Mouse (Mus musculus) kidney, embryonic 15.5 days (tissue): ENCODE data around the gene Cacnb4. TPM values are rescaled to one million over a fixed set of nuclear protein-coding genes. Genes with fewer than 3 reads are reported as not detected.

Experiments used
- ATAC-seq: fragments of 200-750 bp; cut with Nextera tagmentation; replicated peaks from 2 replicates; pipeline ENCODE4 v1.8.0; 2017; ENCODE audit warnings: moderate TSS enrichment; ENCODE audit not compliant: low FRiP score
- H3K27ac ChIP-seq: fragments of 300-500 bp; sonication (generic); 2 replicates; pipeline ENCODE4 v1.5.1; 2015; ENCODE audit warnings: mild to moderate bottlenecking, inconsistent platforms
- H3K27me3 ChIP-seq: fragments of 300-500 bp; sonication (generic); 2 replicates; pipeline ENCODE4 v1.6.1; 2015; ENCODE audit warnings: inconsistent platforms
- H3K36me3 ChIP-seq: fragments of 300-500 bp; sonication (generic); 2 replicates; pipeline ENCODE4 v1.6.1; 2015; ENCODE audit warnings: inconsistent platforms
- H3K4me1 ChIP-seq: fragments of 300-500 bp; sonication (generic); 2 replicates; pipeline ENCODE4 v1.6.1; 2015; ENCODE audit warnings: inconsistent platforms
- H3K4me2 ChIP-seq: fragments of 300-500 bp; sonication (generic); 2 replicates; pipeline ENCODE4 v1.6.1; 2015; ENCODE audit warnings: moderate library complexity, mild to moderate bottlenecking, inconsistent platforms
- H3K4me3 ChIP-seq: fragments of 300-500 bp; sonication (generic); replicated peaks from 2 replicates; pipeline ENCODE4 v1.5.1; 2015; ENCODE audit warnings: mild to moderate bottlenecking, inconsistent platforms
- H3K9ac ChIP-seq: fragments of 300-500 bp; sonication (generic); 2 replicates; pipeline ENCODE4 v1.6.1; 2015; ENCODE audit warnings: mild to moderate bottlenecking, inconsistent platforms
- H3K9me3 ChIP-seq: fragments of 300-500 bp; sonication (generic); replicated peaks from 2 replicates; pipeline ENCODE4 v1.6.1; 2016; ENCODE audit warnings: inconsistent platforms
- WGBS: fragments of 180-500 bp; shearing (Covaris S2); methylation state at CpG from one replicate; pipeline ENCODE4 v1.1.7; 2015; ENCODE audit warnings: mixed read lengths; 5-methylcytosine and 5-hydroxymethylcytosine counted together
- polyA plus RNA-seq: library from polyadenylated mRNA; unstranded; fragments of >200 nt; fragmentation: Nextera tagmentation; extraction: Ambion mirVana; gene quantifications from 2 replicates; pipeline ENCODE4 v1.2.1, GENCODE M21; 2015

Cacnb4 gene
- polyA plus RNA-seq, 1 experiment from 2014 or later = 3.7 TPM

GRCm38 (mm10) chr2:52619406-52619974 lies 57.1 kb downstream of the Cacnb4 start:
- no peak overlapping the region for H3K27ac ChIP-seq
- peaks cover 22% of the 10 kb centered on the region for H3K4me1 ChIP-seq
- H3K27me3 ChIP-seq = no peaks in the 10 kb centered on the region
- ATAC-seq = no peak
- H3K9ac ChIP-seq = no peak overlapping the region
- H3K36me3 ChIP-seq = no peaks in the 10 kb centered on the region
- H3K9me3 ChIP-seq = no peaks in the 10 kb centered on the region
- H3K4me2 ChIP-seq = peak overlapping the region; percentile 46
- WGBS = 62% methylated on average over 17 of the region's 17 CpGs
- H3K4me3 ChIP-seq = peak overlapping the region; percentile 23

GRCm38 (mm10) chr2:52618804-52619203 lies 57.8 kb downstream of the Cacnb4 start:
- Histone ChIP-seq H3K27ac (0 out of 2 replicates have a peak overlapping the region, but pooled peaks have one; percentile 9), H3K36me3 (no peaks in the 10 kb centered on the region), H3K4me2 (no peak overlapping the region), H3K4me1 (peaks cover 15% of the 10 kb centered on the region), H3K4me3 (no peak overlapping the region), H3K27me3 (no peaks in the 10 kb centered on the region), H3K9me3 (no peaks in the 10 kb centered on the region), H3K9ac (no peak overlapping the region)
- WGBS = 51% methylated on average over 2 of the region's 2 CpGs
- no peak for ATAC-seq

GRCm38 (mm10) chr2:52615429-52615828 lies 61.2 kb downstream of the Cacnb4 start:
- H3K4me1 ChIP-seq = peaks cover 6% of the 10 kb centered on the region
- H3K27ac ChIP-seq = no peak overlapping the region
- 89% methylated on average over 5 of the region's 5 CpGs for WGBS
- no peaks in the 10 kb centered on the region for H3K9me3 ChIP-seq
- ATAC-seq = no peak
- no peak overlapping the region for H3K4me3 ChIP-seq
- no peaks in the 10 kb centered on the region for H3K36me3 ChIP-seq
- H3K27me3 ChIP-seq = no peaks in the 10 kb centered on the region
- H3K4me2 ChIP-seq = no peak overlapping the region
- no peak overlapping the region for H3K9ac ChIP-seq

DNA sequence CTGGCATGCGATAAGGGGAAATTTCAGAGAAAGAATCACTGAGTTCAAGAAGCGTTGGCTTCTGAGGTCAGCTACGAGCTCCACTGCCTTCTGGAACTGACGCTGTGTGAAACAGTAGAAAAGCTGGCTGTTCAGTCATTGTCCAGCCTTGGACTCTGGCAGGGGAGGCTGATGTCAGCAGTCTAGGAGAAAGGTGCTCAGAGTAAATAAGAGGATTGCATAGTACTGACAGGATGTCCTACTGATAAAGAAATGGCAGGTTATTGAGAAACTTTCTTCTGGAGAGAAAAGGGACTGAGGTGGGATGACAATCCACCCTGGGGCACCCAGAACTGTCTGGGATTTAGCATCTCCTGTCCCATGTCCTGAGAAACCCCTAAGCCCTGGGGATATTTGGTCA lies 62.7 kb downstream of the Cacnb4 start:
- Histone ChIP-seq H3K9me3 (no peaks in the 10 kb centered on the region), H3K27me3 (no peaks in the 10 kb centered on the region), H3K4me3 (no peak overlapping the region), H3K4me1 (peaks cover 5% of the 10 kb centered on the region), H3K4me2 (no peak overlapping the region), H3K9ac (no peak overlapping the region), H3K27ac (no peak overlapping the region), H3K36me3 (no peaks in the 10 kb centered on the region)
- no peak for ATAC-seq
- WGBS = 73% methylated on average over 4 of the region's 4 CpGs

- WGBS = 76% methylated on average over 1 of the region's 1 CpGs
- no peak overlapping the region for H3K4me2 ChIP-seq
- no peaks in the 10 kb centered on the region for H3K27me3 ChIP-seq
- H3K9ac ChIP-seq = no peak overlapping the region
- H3K4me1 ChIP-seq = no peaks in the 10 kb centered on the region
- no peaks in the 10 kb centered on the region for H3K36me3 ChIP-seq
- ATAC-seq = no peak
- no peaks in the 10 kb centered on the region for H3K9me3 ChIP-seq
- H3K4me3 ChIP-seq = no peak overlapping the region
- no peak overlapping the region for H3K27ac ChIP-seq
Observed at GRCm38 (mm10) chr2:52609486-52609885, 67.1 kb downstream of the Cacnb4 start.

DNA sequence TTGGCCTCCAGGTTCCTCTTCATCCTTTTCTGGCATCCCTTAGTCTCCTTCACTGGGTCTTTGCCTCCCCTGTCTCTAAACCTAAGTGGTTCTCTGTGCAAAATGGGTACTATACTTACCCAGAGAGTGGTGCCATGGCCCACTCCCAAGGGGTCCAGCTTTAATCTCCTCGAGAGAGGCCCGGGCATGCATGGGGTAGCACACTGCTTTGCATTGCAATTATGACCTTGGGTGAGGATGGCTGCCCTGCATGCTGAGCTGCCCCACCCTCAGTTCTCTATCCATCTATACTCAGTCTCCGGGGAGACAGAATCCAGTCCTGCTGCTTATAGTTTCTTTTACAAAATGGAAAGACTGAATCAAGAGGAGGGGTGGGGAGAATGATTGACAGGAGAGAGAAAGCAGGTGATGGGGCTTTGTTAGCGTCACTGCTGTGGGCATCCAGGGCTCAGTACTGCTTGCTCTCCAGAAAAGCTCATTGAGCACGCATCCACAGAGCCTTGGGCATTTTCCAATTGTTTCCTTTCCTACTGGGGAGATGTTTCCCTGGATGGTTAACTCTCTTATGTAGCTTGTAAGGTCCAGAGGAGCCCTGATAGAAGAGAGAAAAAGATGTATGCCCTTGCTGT lies 68.7 kb downstream of the Cacnb4 start:
- Histone ChIP-seq H3K27me3 (no peaks in the 10 kb centered on the region), H3K27ac (no peak overlapping the region), H3K9me3 (no peaks in the 10 kb centered on the region), H3K4me2 (no peak overlapping the region), H3K9ac (no peak overlapping the region), H3K4me3 (no peak overlapping the region), H3K4me1 (no peaks in the 10 kb centered on the region), H3K36me3 (no peaks in the 10 kb centered on the region)
- no peak for ATAC-seq
- WGBS = 70% methylated on average over 5 of the region's 5 CpGs

DNA sequence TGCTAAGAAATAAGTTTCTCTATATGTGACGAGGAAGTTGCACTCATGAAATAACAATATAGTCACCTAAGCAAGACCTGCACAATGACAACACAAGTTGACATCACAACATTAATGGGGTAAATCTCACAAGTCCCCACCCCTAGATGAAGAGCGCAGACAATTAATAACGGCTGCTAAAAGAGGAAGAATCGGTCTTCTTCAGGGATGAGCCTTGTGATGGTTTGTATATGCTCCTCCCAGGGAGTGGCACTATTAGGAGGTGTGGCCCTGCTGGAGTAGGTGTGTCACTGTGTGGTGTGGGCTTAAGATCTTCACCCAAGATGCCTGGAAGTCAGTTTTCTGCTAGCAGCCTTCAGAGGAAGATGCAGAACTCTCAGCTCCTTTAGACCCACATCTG lies 70.3 kb downstream of the Cacnb4 start:
- Histone ChIP-seq H3K4me3 (no peak overlapping the region), H3K36me3 (no peaks in the 10 kb centered on the region), H3K27ac (no peak overlapping the region), H3K27me3 (no peaks in the 10 kb centered on the region), H3K4me1 (no peaks in the 10 kb centered on the region), H3K9ac (no peak overlapping the region), H3K4me2 (no peak overlapping the region), H3K9me3 (no peaks in the 10 kb centered on the region)
- WGBS = 90% methylated on average over 4 of the region's 4 CpGs
- no peak for ATAC-seq

- WGBS = 21% methylated on average over 4 of the region's 4 CpGs
- H3K27me3 ChIP-seq = no peaks in the 10 kb centered on the region
- no peaks in the 10 kb centered on the region for H3K4me1 ChIP-seq
- no peak overlapping the region for H3K4me2 ChIP-seq
- H3K9me3 ChIP-seq = no peaks in the 10 kb centered on the region
- H3K36me3 ChIP-seq = no peaks in the 10 kb centered on the region
- ATAC-seq = no peak
- H3K4me3 ChIP-seq = no peak overlapping the region
- no peak overlapping the region for H3K27ac ChIP-seq
- H3K9ac ChIP-seq = no peak overlapping the region
Observed at GRCm38 (mm10) chr2:52605321-52605720, 71.3 kb downstream of the Cacnb4 start.

- ATAC-seq = no peak
- Histone ChIP-seq H3K4me3 (no peak overlapping the region), H3K4me2 (no peak overlapping the region), H3K27me3 (no peaks in the 10 kb centered on the region), H3K36me3 (no peaks in the 10 kb centered on the region), H3K27ac (no peak overlapping the region), H3K9ac (no peak overlapping the region), H3K9me3 (no peaks in the 10 kb centered on the region), H3K4me1 (no peaks in the 10 kb centered on the region)
- 88% methylated on average over 8 of the region's 8 CpGs for WGBS
Observed at GRCm38 (mm10) chr2:52604651-52605020, 72.0 kb downstream of the Cacnb4 start.

GRCm38 (mm10) chr2:52603935-52604650 lies 72.5 kb downstream of the Cacnb4 start:
- no peaks in the 10 kb centered on the region for H3K9me3 ChIP-seq
- H3K4me3 ChIP-seq = no peak overlapping the region
- H3K4me1 ChIP-seq = no peaks in the 10 kb centered on the region
- WGBS = 89% methylated on average over 11 of the region's 11 CpGs
- no peaks in the 10 kb centered on the region for H3K27me3 ChIP-seq
- H3K4me2 ChIP-seq = no peak overlapping the region
- H3K27ac ChIP-seq = no peak overlapping the region
- no peak overlapping the region for H3K9ac ChIP-seq
- ATAC-seq = no peak
- no peaks in the 10 kb centered on the region for H3K36me3 ChIP-seq

- Histone ChIP-seq H3K36me3 (no peaks in the 10 kb centered on the region), H3K27ac (no peak overlapping the region), H3K4me3 (no peak overlapping the region), H3K9me3 (no peaks in the 10 kb centered on the region), H3K27me3 (no peaks in the 10 kb centered on the region), H3K4me2 (no peak overlapping the region), H3K9ac (no peak overlapping the region), H3K4me1 (no peaks in the 10 kb centered on the region)
- no peak for ATAC-seq
- 78% methylated on average over 6 of the region's 6 CpGs for WGBS
Observed at GRCm38 (mm10) chr2:52603421-52603820, 73.2 kb downstream of the Cacnb4 start.

DNA sequence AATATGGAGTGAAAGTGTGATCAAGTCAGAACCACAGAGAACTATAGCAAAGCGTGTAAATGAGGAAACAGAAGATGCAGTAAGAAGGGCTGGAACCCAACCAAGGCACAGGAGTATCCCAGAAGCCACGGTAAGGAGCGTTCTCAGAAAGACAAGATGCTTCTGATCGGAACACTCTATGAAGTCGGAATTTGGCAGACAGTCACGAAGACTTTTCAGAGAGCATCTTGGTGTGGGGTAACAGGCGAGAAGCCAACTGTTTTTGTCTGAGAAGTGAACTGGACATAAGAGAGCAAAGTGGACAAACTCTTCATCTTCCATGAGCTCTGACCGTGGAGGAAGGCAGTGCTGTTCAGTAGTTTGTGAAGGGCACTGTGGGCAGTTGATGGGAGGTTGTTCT lies 73.7 kb downstream of the Cacnb4 start:
- no peak overlapping the region for H3K4me2 ChIP-seq
- no peaks in the 10 kb centered on the region for H3K27me3 ChIP-seq
- H3K4me1 ChIP-seq = no peaks in the 10 kb centered on the region
- no peaks in the 10 kb centered on the region for H3K9me3 ChIP-seq
- H3K9ac ChIP-seq = no peak overlapping the region
- ATAC-seq = no peak
- H3K4me3 ChIP-seq = no peak overlapping the region
- H3K27ac ChIP-seq = no peak overlapping the region
- no peaks in the 10 kb centered on the region for H3K36me3 ChIP-seq
- 93% methylated on average over 8 of the region's 8 CpGs for WGBS
